Mouse (Mus musculus) CH12.LX (cell line): ENCODE measurements around the gene Mfsd14a. TPM values are rescaled to one million over a fixed set of nuclear protein-coding genes. Genes with fewer than 3 reads are reported as not detected.

Source experiments
- DNase-seq: peaks from one replicate; pipeline ENCODE4 v3.0.0-alpha.2; 2013; ENCODE audit errors: extremely low read depth
- H3K27ac ChIP-seq: 2 replicates; pipeline ENCODE4 v1.5.1; 2012; ENCODE audit warnings: low read depth, mild to moderate bottlenecking, control low read depth, moderate library complexity; ENCODE audit not compliant: insufficient read depth
- H3K27me3 ChIP-seq: replicated peaks from 2 replicates; pipeline ENCODE3; 2012; ENCODE audit warnings: inconsistent platforms
- H3K36me3 ChIP-seq, 2 experiments: replicated peaks in 1 of 2; 2 replicates each; pipeline versions ENCODE3 to v1.6.1; 2012; ENCODE audit warnings: inconsistent platforms in 1 of 2, low read length in 1 of 2, mild to moderate bottlenecking in 1 of 2, mixed read lengths in 1 of 2, moderate library complexity in 1 of 2; ENCODE audit not compliant: control insufficient read depth in 1 of 2, insufficient read depth in 1 of 2
- H3K4me1 ChIP-seq, 2 experiments: 2 replicates each; pipeline ENCODE4 v1.6.1; 2012; ENCODE audit warnings: inconsistent platforms in 1 of 2, moderate library complexity in 1 of 2; ENCODE audit not compliant: insufficient read depth in 2 of 2, control insufficient read depth in 1 of 2
- H3K4me2 ChIP-seq: 2 replicates; pipeline ENCODE4 v1.6.1; 2012; ENCODE audit warnings: low read depth, mild to moderate bottlenecking, control low read depth; ENCODE audit not compliant: poor library complexity, insufficient read depth, severe bottlenecking
- H3K4me3 ChIP-seq, 3 experiments: fragments of 150-350 bp in 1 of 3; sonication (generic) in 1 of 3; replicated peaks in 1 of 3; 2 replicates each; pipeline versions ENCODE3 to v1.5.1; 2011 to 2012; ENCODE audit warnings: low read depth in 2 of 3, low read length in 2 of 3, mild to moderate bottlenecking in 2 of 3, moderate library complexity in 2 of 3, control low read depth in 1 of 3, improper control_type of control experiment in 1 of 3, inconsistent platforms in 1 of 3, mixed read lengths in 1 of 3; ENCODE audit not compliant: poor library complexity in 1 of 3
- H3K79me2 ChIP-seq: replicated peaks from 2 replicates; pipeline ENCODE4 v1.6.1; 2012; ENCODE audit warnings: mild to moderate bottlenecking, moderate library complexity; ENCODE audit not compliant: control insufficient read depth, poor library complexity, insufficient read depth, severe bottlenecking; ENCODE audit errors: extremely low read depth
- H3K9ac ChIP-seq: 2 replicates; pipeline ENCODE4 v1.6.1; 2012; ENCODE audit warnings: low read depth, mild to moderate bottlenecking, control low read depth, moderate library complexity; ENCODE audit not compliant: insufficient read depth
- H3K9me3 ChIP-seq: replicated peaks from 2 replicates; pipeline ENCODE3; 2012; ENCODE audit warnings: low read length, inconsistent platforms, mixed read lengths
- CTCF ChIP-seq, 2 experiments: IDR thresholded peaks in 1 of 2; conservative IDR thresholded peaks in 1 of 2; 2 replicates each; pipeline ENCODE4 v1.5.1; 2011 to 2012; ENCODE audit warnings: low read depth in 2 of 2, low read length in 2 of 2, improper control_type of control experiment in 1 of 2, inconsistent platforms in 1 of 2, mild to moderate bottlenecking in 1 of 2, moderate library complexity in 1 of 2
- E2F4 ChIP-seq: IDR thresholded peaks from 2 replicates; pipeline ENCODE4 v1.6.1; 2011; ENCODE audit warnings: low read depth, low read length, improper control_type of control experiment; ENCODE audit not compliant: insufficient replicate concordance
- ELF1 ChIP-seq: IDR thresholded peaks from 2 replicates; pipeline ENCODE4 v1.6.1; 2014; ENCODE audit warnings: low read depth, mild to moderate bottlenecking, inconsistent platforms, low read length, improper control_type of control experiment
- GABPA ChIP-seq: IDR thresholded peaks from 2 replicates; pipeline ENCODE4 v1.6.1; 2012; ENCODE audit warnings: low read depth, low read length, improper control_type of control experiment, inconsistent platforms; ENCODE audit not compliant: insufficient replicate concordance
- HCFC1 ChIP-seq: IDR thresholded peaks from 2 replicates; pipeline ENCODE4 v1.6.1; 2012; ENCODE audit warnings: low read depth, mild to moderate bottlenecking, inconsistent platforms, low read length, improper control_type of control experiment
- IRF4 ChIP-seq: IDR thresholded peaks from 2 replicates; pipeline ENCODE4 v1.6.1; 2014; ENCODE audit warnings: low read depth, mild to moderate bottlenecking, inconsistent platforms, low read length, improper control_type of control experiment
- JUN ChIP-seq: IDR thresholded peaks from 2 replicates; pipeline ENCODE4 v1.6.1; 2011; ENCODE audit warnings: low read depth, mild to moderate bottlenecking, low read length, improper control_type of control experiment, moderate library complexity; ENCODE audit not compliant: insufficient read depth
- JUND ChIP-seq: conservative IDR thresholded peaks from 2 replicates; pipeline ENCODE4 v1.6.1; 2011; ENCODE audit warnings: low read depth, low read length, improper control_type of control experiment
- KAT2A ChIP-seq: IDR thresholded peaks from 2 replicates; pipeline ENCODE4 v1.6.1; 2012; ENCODE audit warnings: low read length, improper control_type of control experiment, inconsistent platforms; ENCODE audit not compliant: insufficient replicate concordance
- MAFK ChIP-seq: IDR thresholded peaks from 2 replicates; pipeline ENCODE4 v1.6.1; 2011; ENCODE audit warnings: low read length, improper control_type of control experiment; ENCODE audit not compliant: insufficient replicate concordance
- MAX ChIP-seq: IDR thresholded peaks from 2 replicates; pipeline ENCODE4 v1.6.1; 2011; ENCODE audit warnings: low read length, improper control_type of control experiment
- MXI1 ChIP-seq: IDR thresholded peaks from 2 replicates; pipeline ENCODE4 v1.6.1; 2011; ENCODE audit warnings: mild to moderate bottlenecking, low read depth, low read length, improper control_type of control experiment
- MYC ChIP-seq: IDR thresholded peaks from 2 replicates; pipeline ENCODE4 v1.6.1; 2011; ENCODE audit warnings: low read depth, mild to moderate bottlenecking, improper control_type of control experiment, low read length
- NELFE ChIP-seq: IDR thresholded peaks from 2 replicates; pipeline ENCODE4 v1.6.1; 2011; ENCODE audit warnings: low read depth, low read length, improper control_type of control experiment
- PAX5 ChIP-seq: IDR thresholded peaks from 2 replicates; pipeline ENCODE4 v1.6.1; 2012; ENCODE audit warnings: low read length, inconsistent platforms, mixed read lengths
- POLR2AphosphoS2 ChIP-seq: IDR thresholded peaks from 2 replicates; pipeline ENCODE4 v1.6.1; 2011; ENCODE audit warnings: low read depth, low read length, improper control_type of control experiment
- RAD21 ChIP-seq: IDR thresholded peaks from 2 replicates; pipeline ENCODE4 v1.6.1; 2011; ENCODE audit warnings: low read depth, mild to moderate bottlenecking, low read length, improper control_type of control experiment, moderate library complexity
- RCOR1 ChIP-seq: conservative IDR thresholded peaks from 2 replicates; pipeline ENCODE4 v1.6.1; 2012; ENCODE audit warnings: low read depth, mild to moderate bottlenecking, inconsistent platforms, low read length, improper control_type of control experiment
- SMC3 ChIP-seq: IDR thresholded peaks from 2 replicates; pipeline ENCODE4 v1.6.1; 2011; ENCODE audit warnings: low read depth, low read length, improper control_type of control experiment
- TBP ChIP-seq: conservative IDR thresholded peaks from 2 replicates; pipeline ENCODE4 v1.6.1; 2011; ENCODE audit warnings: low read depth, low read length, improper control_type of control experiment
- UBTF ChIP-seq: IDR thresholded peaks from 2 replicates; pipeline ENCODE4 v1.6.1; 2012; ENCODE audit warnings: low read depth, mild to moderate bottlenecking, inconsistent platforms, low read length, improper control_type of control experiment, moderate library complexity
- USF1 ChIP-seq: IDR thresholded peaks from 2 replicates; pipeline ENCODE4 v1.6.1; 2014; ENCODE audit warnings: low read depth, mild to moderate bottlenecking, inconsistent platforms, low read length, improper control_type of control experiment
- USF2 ChIP-seq: conservative IDR thresholded peaks from 2 replicates; pipeline ENCODE4 v1.6.1; 2011; ENCODE audit warnings: low read depth, low read length, improper control_type of control experiment
- ZKSCAN1 ChIP-seq: IDR thresholded peaks from 2 replicates; pipeline ENCODE4 v1.6.1; 2012; ENCODE audit warnings: low read depth, inconsistent platforms, low read length, improper control_type of control experiment, borderline replicate concordance
- ZMIZ1 ChIP-seq: IDR thresholded peaks from 2 replicates; pipeline ENCODE4 v1.6.1; 2012; ENCODE audit warnings: low read depth, mild to moderate bottlenecking, inconsistent platforms, low read length, improper control_type of control experiment
- ZNF384 ChIP-seq: IDR thresholded peaks from 2 replicates; pipeline ENCODE4 v1.6.1; 2012; ENCODE audit warnings: low read depth, low read length, improper control_type of control experiment, inconsistent platforms
- dilution Hi-C: fragments of 300-500 bp; cut with MboI; formaldehyde crosslinking; loops from 2 replicates; pipeline ENCODE4 v1.14.3; 2020; ENCODE audit warnings: low sequenced_read_pairs; ENCODE audit not compliant: extremely low pct_unique_long_range_greater_than_20kb, extremely low pct_ligation_motif_present
- in situ Hi-C: fragments of 300-500 bp; cut with MboI; formaldehyde crosslinking; loops from 3 replicates; pipeline ENCODE4 v1.14.3; 2019; ENCODE audit warnings: low sequenced_read_pairs, low pct_ligation_motif_present, low pct_unique_long_range_greater_than_20kb, mixed read lengths
- polyA plus RNA-seq: library from polyadenylated mRNA; unstranded; fragments of >175 nt; gene quantifications from 2 replicates; pipeline ENCODE4 v1.2.1, GENCODE M21; 2012; ENCODE audit warnings: low read depth; ENCODE audit not compliant: insufficient read length
- total RNA-seq, 2 experiments: library from RNA; depleted of rRNA; stranded (reverse); fragments of 300-350 nt in 1 of 2; fragments of >200 nt in 1 of 2; gene quantifications; 2 replicates each; pipeline ENCODE4 v1.2.3; 2012 to 2014

The Mfsd14a gene
- total and polyA plus RNA-seq, 3 experiments: 27.0 to 70.4 (median 45.9) TPM

- Histone ChIP-seq H3K36me3 (peaks cover 26 to 73% of the 10 kb centered on the region in 2 experiments), H3K9me3 (no peaks in the 10 kb centered on the region), H3K4me1 (peaks cover 0 to 25% of the 10 kb centered on the region in 2 experiments; a peak in 2 of 4 replicates), H3K4me2 (no peak overlapping the region), H3K27me3 (no peaks in the 10 kb centered on the region), H3K79me2 (peaks cover 39% of the 10 kb centered on the region), H3K4me3 (no peak overlapping the region), H3K9ac (no peak overlapping the region), H3K27ac (no peak overlapping the region)
- DNase-seq: no peak
- dilution Hi-C loops: no loop called here
- in situ Hi-C loops: no loop called here
- TF ChIP-seq MAX (no peak), UBTF (no peak), RCOR1 (no peak), CTCF (conservative IDR thresholded peaks at IDR 0.05 in 1 of 2, IDR thresholded peaks at IDR 0.05 in 1 of 2; ENCODE audit: low read depth in 2 of 2, low read length in 2 of 2) (no peak), ZMIZ1 (no peak), HCFC1 (no peak), MYC (no peak), USF1 (no peak), E2F4 (no peak), GABPA (no peak), JUN (no peak), POLR2AphosphoS2 (no peak), PAX5 (no peak), ZNF384 (no peak), ELF1 (no peak), USF2 (no peak), RAD21 (no peak), SMC3 (no peak), JUND (no peak), ZKSCAN1 (no peak)
These were observed 13.7 kb downstream of the Mfsd14a start for GRCm38 (mm10) chr3:116648805-116649204.

DNA sequence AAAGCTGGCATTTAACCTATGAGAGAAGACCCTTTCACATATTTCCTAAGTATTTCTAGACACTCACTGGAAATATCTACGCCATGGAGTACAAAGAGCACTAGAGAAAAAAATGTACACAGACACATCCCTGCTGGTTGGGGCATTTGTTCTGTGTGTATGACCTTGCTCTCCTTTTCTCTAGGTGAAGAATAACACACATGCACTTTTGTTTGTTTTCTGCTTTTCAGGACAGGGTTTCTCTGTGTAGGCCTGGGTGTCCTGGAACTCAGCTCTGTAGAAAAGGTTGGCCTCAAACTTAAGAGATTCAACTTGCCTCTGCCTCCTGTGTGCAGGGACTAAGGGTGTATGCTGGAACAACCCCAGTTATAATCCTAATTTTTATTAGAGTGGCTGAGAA, 16.1 kb downstream of the Mfsd14a start:
- in situ Hi-C loops (no loop called here), dilution Hi-C loops (no loop called here)
- Histone ChIP-seq H3K9ac (no peak overlapping the region), H3K36me3 (peaks cover 39 to 83% of the 10 kb centered on the region in 2 experiments), H3K4me3 (no peak overlapping the region), H3K27me3 (no peaks in the 10 kb centered on the region), H3K4me2 (no peak overlapping the region), H3K27ac (no peak overlapping the region), H3K4me1 (peaks cover 0 to 20% of the 10 kb centered on the region in 2 experiments; a peak in 2 of 4 replicates), H3K9me3 (no peaks in the 10 kb centered on the region), H3K79me2 (peaks cover 16% of the 10 kb centered on the region)
- no peak for TF ChIP-seq USF1
- no peak for TF ChIP-seq MAFK
- TF ChIP-seq NELFE: no peak
- no peak for TF ChIP-seq ZKSCAN1
- no peak for TF ChIP-seq SMC3
- TF ChIP-seq MXI1: no peak
- TF ChIP-seq POLR2AphosphoS2: no peak
- no peak for TF ChIP-seq KAT2A
- no peak for TF ChIP-seq GABPA
- TF ChIP-seq IRF4: no peak
- TF ChIP-seq CTCF (conservative IDR thresholded peaks at IDR 0.05 in 1 of 2, IDR thresholded peaks at IDR 0.05 in 1 of 2; ENCODE audit: low read depth in 2 of 2, low read length in 2 of 2): no peak
- no peak for TF ChIP-seq ZNF384
- TF ChIP-seq TBP: no peak
- no peak for DNase-seq
